Comparison of ENCODE assay signal across 9 mouse cellular contexts in the genomic region with DNA sequence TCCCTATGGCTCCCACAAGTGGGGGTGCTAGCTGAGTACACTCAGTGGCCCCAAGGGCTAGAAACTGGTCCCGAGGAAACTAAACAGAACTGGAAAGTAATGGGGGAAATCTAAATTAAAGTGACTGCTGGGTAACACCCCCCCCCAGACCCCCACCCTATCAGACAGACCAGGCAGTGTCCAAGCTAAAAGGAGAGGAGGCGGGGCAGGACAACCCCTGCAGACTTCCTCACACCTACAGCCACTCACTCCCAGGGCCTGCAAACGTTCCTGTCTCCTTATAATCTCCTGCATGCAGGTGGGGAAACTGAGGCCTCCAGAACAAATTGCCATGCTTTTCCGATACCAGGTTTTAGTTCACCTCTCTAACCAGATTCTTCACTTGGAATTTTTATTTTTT. TPM values are rescaled to one million over a fixed set of nuclear protein-coding genes. Genes with fewer than 3 reads are reported as not detected.
DNase-seq lines count a peak whose midpoint lies in the region; ATAC-seq lines count a peak whose summit lies in the region.
"Had no signal": no experiment of that assay in that cellular context is flagged by ENCODE, and none has a peak within 500 bp of the region (broad histone marks: within the 10 kb centered on the region; RNA-seq: fewer than 3 reads in every experiment).

No protein-coding gene starts in this region.

- H3K4me2 ChIP-seq in heart, embryonic 13.5 days, result peak overlapping the region; percentile 87
- H3K4me2 ChIP-seq in hindbrain, embryonic 11.5 days (replicated peaks; ENCODE audit: low read depth, low read length), result peak overlapping the region; percentile 84
- peak overlapping the region; percentile 81 for H3K4me2 ChIP-seq in midbrain, embryonic 12.5 days (replicated peaks)

- no peaks in the 10 kb centered on the region for H3K27me3 ChIP-seq in heart, embryonic 13.5 days (replicated peaks)
- no peaks in the 10 kb centered on the region for H3K27me3 ChIP-seq in hindbrain, embryonic 11.5 days (ENCODE audit: control insufficient read depth, insufficient read depth, low read length)
- peaks cover 6% of the 10 kb centered on the region; the same call in 1 of the 2 replicates for H3K27me3 ChIP-seq in midbrain, embryonic 12.5 days

- no peak for DNase-seq in heart, postnatal 4 days
- peak; percentile 24 for DNase-seq in MEL-GATA-1-ER (ENCODE audit: extremely low read depth, low read depth)
- no peak for DNase-seq in hindbrain, embryonic 11.5 days (ENCODE audit: low spot score)
- DNase-seq in urinary bladder, adult 18-20 months (ENCODE audit: low spot score in 2 of 2), result no peak
- DNase-seq in left cerebral cortex, postnatal 25 days (ENCODE audit: low spot score in 2 of 2), result no peak
- DNase-seq: adrenal gland, adult 8-10 months had no signal

- no peaks in the 10 kb centered on the region for H3K36me3 ChIP-seq in heart, embryonic 13.5 days
- H3K36me3 ChIP-seq in hindbrain, embryonic 11.5 days (ENCODE audit: control insufficient read depth, insufficient read depth, low read length), result no peaks in the 10 kb centered on the region
- H3K36me3 ChIP-seq in midbrain, embryonic 12.5 days, result no peaks in the 10 kb centered on the region

- H3K9me3 ChIP-seq in heart, embryonic 13.5 days, result no peaks in the 10 kb centered on the region
- no peaks in the 10 kb centered on the region for H3K9me3 ChIP-seq in hindbrain, embryonic 11.5 days (ENCODE audit: control insufficient read depth, low read length)
- H3K9me3 ChIP-seq in midbrain, embryonic 12.5 days, result no peaks in the 10 kb centered on the region

- H3K27ac ChIP-seq in heart, embryonic 13.5 days (replicated peaks), result peak overlapping the region; percentile 98
- peak overlapping the region; percentile 91; the same call in 1 of the 2 replicates for H3K27ac ChIP-seq in hindbrain, embryonic 11.5 days (ENCODE audit: low read depth, low read length)
- H3K27ac ChIP-seq in midbrain, embryonic 12.5 days (replicated peaks), result no peak overlapping the region; the same call in 1 of the 2 replicates

- no peak for ATAC-seq in heart, embryonic 13.5 days (ENCODE audit: extremely low read depth, insufficient number of reproducible peaks, low FRiP score, low TSS enrichment)
- ATAC-seq in hindbrain, embryonic 11.5 days (ENCODE audit: low FRiP score), result no peak
- ATAC-seq in midbrain, embryonic 12.5 days (ENCODE audit: low FRiP score, low read depth), result no peak; the same call in 1 of the 2 replicates
- ATAC-seq in activated CD4-positive, CD25-positive, alpha-beta regulatory T cell, adult 4 months, result no peak

- 13% methylated on average over 4 of the region's 4 CpGs for WGBS in heart, embryonic 13.5 days
- 16% methylated on average over 4 of the region's 4 CpGs for WGBS in hindbrain, embryonic 11.5 days
- 13% methylated on average over 4 of the region's 4 CpGs for WGBS in midbrain, embryonic 12.5 days

- peaks cover 64% of the 10 kb centered on the region for H3K4me1 ChIP-seq in heart, embryonic 13.5 days
- peaks cover 10% of the 10 kb centered on the region for H3K4me1 ChIP-seq in hindbrain, embryonic 11.5 days (replicated peaks; ENCODE audit: control insufficient read depth, insufficient read depth, low read length)
- H3K4me1 ChIP-seq in midbrain, embryonic 12.5 days, result peaks cover 26% of the 10 kb centered on the region

- peak overlapping the region; percentile 98 for H3K9ac ChIP-seq in heart, embryonic 13.5 days
- H3K9ac ChIP-seq in hindbrain, embryonic 11.5 days (ENCODE audit: low read depth, low read length), result peak overlapping the region; percentile 95
- H3K9ac ChIP-seq in midbrain, embryonic 12.5 days (replicated peaks), result peak overlapping the region; percentile 91

- intact Hi-C loops in left cerebral cortex, postnatal 25 days (cut with DNase I), result loop anchor here (5.0 to 10.0 kb wide), 3 partner anchors 130 to 1087 kb away; a partner anchor contains a TSS

- H3K4me3 ChIP-seq in heart, embryonic 13.5 days, result peak overlapping the region; percentile 81
- H3K4me3 ChIP-seq in hindbrain, embryonic 11.5 days (ENCODE audit: low read depth, low read length), result peak overlapping the region; percentile 83
- peak overlapping the region; percentile 83 for H3K4me3 ChIP-seq in midbrain, embryonic 12.5 days

RNA-seq across cellular contexts. Expression of a gene that starts 0.9 kb away (rescaled TPM):
- 23.8 and 26.0 TPM in 2 replicates for polyA plus RNA-seq in heart, embryonic 13.5 days (2015; fragmentation: Nextera tagmentation; extraction: Ambion mirVana)
- total RNA-seq in heart, postnatal 4 days (2021), result 10 to 100 TPM; 60.5 to 66.8 TPM
- polyA plus RNA-seq in hindbrain, embryonic 11.5 days (2014; fragmentation: Nextera tagmentation; extraction: Ambion mirVana), result 36.7 and 38.4 TPM in 2 replicates
- 31.5 and 32.6 TPM in 2 replicates for polyA plus RNA-seq in midbrain, embryonic 12.5 days (2016; fragmentation: Nextera tagmentation; extraction: Ambion mirVana)
- total RNA-seq in left cerebral cortex, postnatal 25 days (2021), result 100 to 1,000 TPM; 148 to 153 TPM
- polyA plus RNA-seq in activated CD4-positive, CD25-positive, alpha-beta regulatory T cell, adult 4 months (2017; shearing (Covaris generic)), result 10 to 100 TPM in 1 of 2 experiments, 1 to 10 TPM in 1; 8.4 to 10.6 TPM
